Mouse (Mus musculus) ES-E14 (cell line): ENCODE measurements around the gene Gbf1.

Experiments used
- HCFC1 ChIP-seq: IDR thresholded peaks from 2 replicates; pipeline ENCODE4 v1.6.1; 2012; ENCODE audit warnings: low read length, inconsistent platforms, borderline replicate concordance; ENCODE audit not compliant: insufficient read depth
- MAFK ChIP-seq: IDR thresholded peaks from 2 replicates; pipeline ENCODE4 v1.6.1; 2014; ENCODE audit warnings: mild to moderate bottlenecking, low read depth, low read length, inconsistent platforms; ENCODE audit not compliant: insufficient read depth
- ZC3H11A ChIP-seq: IDR thresholded peaks from 2 replicates; pipeline ENCODE4 v1.6.1; 2012; ENCODE audit warnings: low read depth, mild to moderate bottlenecking, inconsistent platforms, low read length, borderline replicate concordance

- TF ChIP-seq HCFC1: no peak
- no peak for TF ChIP-seq ZC3H11A
- TF ChIP-seq MAFK: no peak
Observed at GRCm38 (mm10) chr19:46132577-46132976, 19.7 kb upstream of the Gbf1 start.
